Mouse (Mus musculus) embryonic fibroblast, embryonic 13.5 days (primary cell): Measurements from ENCODE around the gene Zfp953.

Experiments
- CTCF ChIP-seq: IDR thresholded peaks from 2 replicates; pipeline ENCODE4 v1.5.1; 2011; ENCODE audit warnings: mild to moderate bottlenecking, control low read depth, low read length, moderate library complexity, borderline replicate concordance; ENCODE audit not compliant: insufficient read depth
- POLR2A ChIP-seq: IDR thresholded peaks from 2 replicates; pipeline ENCODE4 v1.6.1; 2011; ENCODE audit warnings: low read depth, mild to moderate bottlenecking, control low read depth, low read length, moderate library complexity

GRCm38 (mm10) chr13:67351854-67352253 is 8.6 kb downstream of the Zfp953 start:
- no peak for TF ChIP-seq POLR2A
- no peak for TF ChIP-seq CTCF
